ENCODE assay signal across 9 mouse cellular contexts in the genomic region with DNA sequence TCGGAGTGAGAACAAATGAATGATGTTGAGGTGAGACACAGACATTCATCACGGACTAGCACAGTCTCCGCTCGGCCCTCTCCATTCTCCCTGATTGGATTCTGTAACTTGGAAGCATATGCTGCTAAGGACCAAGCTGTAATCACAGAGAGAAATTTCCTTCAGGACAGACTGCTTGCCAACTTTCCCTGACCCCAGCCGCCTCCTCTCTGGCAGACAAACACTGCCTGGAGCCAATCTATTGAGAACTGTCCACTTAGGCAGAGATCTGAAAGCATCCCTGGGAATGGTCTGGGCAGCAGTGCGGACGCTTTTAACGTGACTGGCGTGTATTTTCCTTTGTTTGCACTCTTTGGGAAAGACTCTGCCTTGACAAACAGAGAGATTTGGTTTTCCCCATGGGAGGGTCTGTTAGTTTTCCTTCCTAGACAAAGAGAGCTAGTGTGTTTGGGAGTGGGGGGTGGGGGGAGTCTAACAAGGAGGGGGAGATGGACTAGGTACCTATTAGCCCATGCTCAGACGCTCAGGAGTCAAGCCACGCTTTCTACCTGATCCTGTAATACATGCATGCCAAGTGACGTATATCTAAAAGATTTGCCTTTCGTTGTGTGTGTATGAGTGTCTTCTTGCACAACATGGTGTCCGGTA. TPM values are rescaled to one million over a fixed set of nuclear protein-coding genes. Genes with fewer than 3 reads are reported as not detected.
DNase-seq lines count a peak whose midpoint lies in the region; ATAC-seq lines count a peak whose summit lies in the region.
"Had no signal": no experiment of that assay in that cellular context is flagged by ENCODE, and none has a peak within 500 bp of the region (broad histone marks: within the 10 kb centered on the region; RNA-seq: fewer than 3 reads in every experiment).

No protein-coding gene starts in this region.

- H3K36me3 ChIP-seq in embryonic facial prominence, embryonic 15.5 days = no peaks in the 10 kb centered on the region
- no peaks in the 10 kb centered on the region for H3K36me3 ChIP-seq in hindbrain, embryonic 16.5 days (ENCODE audit: control insufficient read depth, insufficient read depth, low read length)
- H3K36me3 ChIP-seq in neural tube, embryonic 11.5 days (ENCODE audit: control insufficient read depth, insufficient read depth, low read length) = no peaks in the 10 kb centered on the region

- no peak overlapping the region for H3K4me2 ChIP-seq in embryonic facial prominence, embryonic 15.5 days (replicated peaks)
- peak overlapping the region; percentile 17; the same call in 1 of the 2 replicates for H3K4me2 ChIP-seq in hindbrain, embryonic 16.5 days (ENCODE audit: low read length)
- H3K4me2 ChIP-seq in neural tube, embryonic 11.5 days (ENCODE audit: low read depth) = no peak overlapping the region

- H3K9me3 ChIP-seq in embryonic facial prominence, embryonic 15.5 days (replicated peaks) = no peaks in the 10 kb centered on the region
- H3K9me3 ChIP-seq in hindbrain, embryonic 16.5 days (ENCODE audit: control insufficient read depth, low read length) = no peaks in the 10 kb centered on the region
- H3K9me3 ChIP-seq in neural tube, embryonic 11.5 days (ENCODE audit: control insufficient read depth, low read length) = no peaks in the 10 kb centered on the region

- H3K27me3 ChIP-seq in embryonic facial prominence, embryonic 15.5 days = no peaks in the 10 kb centered on the region
- no peaks in the 10 kb centered on the region for H3K27me3 ChIP-seq in hindbrain, embryonic 16.5 days (replicated peaks; ENCODE audit: control insufficient read depth, insufficient read depth, low read length)
- no peaks in the 10 kb centered on the region for H3K27me3 ChIP-seq in neural tube, embryonic 11.5 days (ENCODE audit: control insufficient read depth, insufficient read depth, low read length)

- no peak overlapping the region for H3K9ac ChIP-seq in embryonic facial prominence, embryonic 15.5 days
- peak overlapping the region; percentile 38 for H3K9ac ChIP-seq in hindbrain, embryonic 16.5 days (ENCODE audit: low read depth, low read length)
- no peak overlapping the region for H3K9ac ChIP-seq in neural tube, embryonic 11.5 days (ENCODE audit: low read length)

- H3K4me1 ChIP-seq in embryonic facial prominence, embryonic 15.5 days = peaks cover 21% of the 10 kb centered on the region
- H3K4me1 ChIP-seq in hindbrain, embryonic 16.5 days (ENCODE audit: control insufficient read depth, insufficient read depth, low read depth, low read length) = peaks cover 26% of the 10 kb centered on the region
- peaks cover 6% of the 10 kb centered on the region for H3K4me1 ChIP-seq in neural tube, embryonic 11.5 days (ENCODE audit: control insufficient read depth, insufficient read depth, low read length)

- DNase-seq in kidney, postnatal 14 days = peak; percentile 3
- no peak for DNase-seq in kidney, adult 9 months
- peak; percentile 38 for DNase-seq in neural tube, embryonic 11.5 days (ENCODE audit: low spot score)
- no peak for DNase-seq in c-Kit-positive CD71-positive TER-119-positive erythroid progenitor cells, embryonic 14.5 days (ENCODE audit: low spot score)
- no peak for DNase-seq in spleen, adult 18-20 months

- no peak overlapping the region for H3K4me3 ChIP-seq in embryonic facial prominence, embryonic 15.5 days (replicated peaks)
- H3K4me3 ChIP-seq in hindbrain, embryonic 16.5 days (ENCODE audit: low read length) = no peak overlapping the region
- H3K4me3 ChIP-seq in neural tube, embryonic 11.5 days (ENCODE audit: low read depth, low read length) = no peak overlapping the region
- H3K4me3 ChIP-seq: heart, adult 2 months had no signal

- ATAC-seq in embryonic facial prominence, embryonic 15.5 days (ENCODE audit: insufficient number of reproducible peaks, low FRiP score, low TSS enrichment, low read depth) = peak; percentile 49; the same call in 1 of the 2 replicates
- peak; percentile 83 for ATAC-seq in hindbrain, embryonic 16.5 days
- ATAC-seq in neural tube, embryonic 11.5 days (ENCODE audit: insufficient read depth, low FRiP score, low TSS enrichment) = peak; percentile 28; the same call in 1 of the 2 replicates
- no peak for ATAC-seq in erythroblast, adult 5-6 weeks (replicated peaks; ENCODE audit: low FRiP score, poor library complexity, severe bottlenecking)

- 46% methylated on average over 14 of the region's 14 CpGs for WGBS in embryonic facial prominence, embryonic 15.5 days
- 33% methylated on average over 13 of the region's 14 CpGs for WGBS in hindbrain, embryonic 16.5 days
- 49% methylated on average over 14 of the region's 14 CpGs for WGBS in neural tube, embryonic 11.5 days

- no peak overlapping the region for H3K27ac ChIP-seq in embryonic facial prominence, embryonic 15.5 days (replicated peaks)
- peak overlapping the region; percentile 72 for H3K27ac ChIP-seq in hindbrain, embryonic 16.5 days (ENCODE audit: low read depth, low read length)
- H3K27ac ChIP-seq in neural tube, embryonic 11.5 days (ENCODE audit: low read depth, low read length) = peak overlapping the region; percentile 29; the same call in 1 of the 2 replicates
- H3K27ac ChIP-seq: heart, adult 2 months had no signal

RNA-seq across cellular contexts. Expression of a gene that starts 25.7 kb away (rescaled TPM):
- polyA plus RNA-seq in embryonic facial prominence, embryonic 15.5 days (2015; fragmentation: Nextera tagmentation; extraction: Ambion mirVana) = 12.3 and 14.0 TPM in 2 replicates
- polyA plus RNA-seq in hindbrain, embryonic 16.5 days (2015; fragmentation: Nextera tagmentation; extraction: Ambion mirVana) = 62.3 and 64.5 TPM in 2 replicates
- polyA plus RNA-seq in neural tube, embryonic 11.5 days (2014; fragmentation: Nextera tagmentation; extraction: Ambion mirVana) = 18.8 and 23.5 TPM in 2 replicates
- not detected in 2 replicates for total RNA-seq in erythroblast, adult 5-6 weeks (2015; ENCODE audit: low replicate concordance)
- total RNA-seq in erythroblast, adult 5-6 weeks (2017; ENCODE audit: low replicate concordance) = not detected in 2 replicates

Comparison
In these comparisons a context has a peak if more than half of its experiments do, and no peak if none do; other contexts are left out.
1. DNase-seq: peak in kidney, postnatal 14 days (single experiment) and neural tube, embryonic 11.5 days (single experiment); none in kidney, adult 9 months (single experiment), c-Kit-positive CD71-positive TER-119-positive erythroid progenitor cells, embryonic 14.5 days (single experiment) and spleen, adult 18-20 months (0 of 2).